In genomic region chr19:10449708-10450107, GRCm38 (mm10) we compare ENCODE assay signal across 8 mouse cellular contexts. TPM values are rescaled to one million over a fixed set of nuclear protein-coding genes. Genes with fewer than 3 reads are reported as not detected.
DNase-seq lines count a peak whose midpoint lies in the region; ATAC-seq and TF ChIP-seq lines count a peak whose summit lies in the region.

No protein-coding gene starts in this region.

- H3K27me3 ChIP-seq in thymus, adult 2 months (ENCODE audit: control insufficient read depth, insufficient read depth, low read length), result no peaks in the 10 kb centered on the region
- H3K27me3 ChIP-seq in midbrain, postnatal 0 days (ENCODE audit: insufficient read depth, low read length), result peaks cover 2% of the 10 kb centered on the region; the same call in 1 of the 2 replicates
- 0 out of 2 replicates have a peak, but pooled peaks cover under 1% of the 10 kb centered on the region for H3K27me3 ChIP-seq in stomach, embryonic 14.5 days (ENCODE audit: control insufficient read depth, insufficient read depth, low read length)

- H3K27ac ChIP-seq in thymus, adult 2 months (ENCODE audit: control insufficient read depth, insufficient read depth, low read length), result no peak overlapping the region
- H3K27ac ChIP-seq in midbrain, postnatal 0 days (ENCODE audit: low read depth, low read length), result no peak overlapping the region
- H3K27ac ChIP-seq in stomach, embryonic 14.5 days (ENCODE audit: low read length), result no peak overlapping the region

- DNase-seq in thymus, adult 2 months, result peak; percentile 55
- DNase-seq in thymus, adult 18-20 months, result no peak
- peak; percentile 85 to 87 for DNase-seq in cerebellum, postnatal 14 days
- DNase-seq in frontal cortex, postnatal 36 days (ENCODE audit: low spot score in 2 of 2), result peak; percentile 75 to 89
- DNase-seq in kidney, adult 18-20 months, result peak; percentile 74
- DNase-seq in left cerebral cortex, postnatal 4 days, result peak; percentile 74
- DNase-seq in midbrain, postnatal 0 days (ENCODE audit: low spot score), result peak; percentile 90

- no peaks in the 10 kb centered on the region for H3K4me1 ChIP-seq in thymus, adult 2 months (replicated peaks; ENCODE audit: control insufficient read depth, insufficient read depth, low read length)
- H3K4me1 ChIP-seq in midbrain, postnatal 0 days (ENCODE audit: insufficient read depth, low read length), result no peaks in the 10 kb centered on the region
- H3K4me1 ChIP-seq in stomach, embryonic 14.5 days (ENCODE audit: control insufficient read depth, insufficient read depth, low read length), result 0 out of 2 replicates have a peak, but pooled peaks cover 4% of the 10 kb centered on the region

- H3K9ac ChIP-seq in midbrain, postnatal 0 days (replicated peaks; ENCODE audit: low read length, poor library complexity, severe bottlenecking), result no peak overlapping the region
- no peak overlapping the region for H3K9ac ChIP-seq in stomach, embryonic 14.5 days (replicated peaks; ENCODE audit: low read depth, low read length)

- H3K9me3 ChIP-seq in midbrain, postnatal 0 days (ENCODE audit: low read length), result no peaks in the 10 kb centered on the region
- H3K9me3 ChIP-seq in stomach, embryonic 14.5 days (ENCODE audit: control insufficient read depth, low read depth, low read length), result no peaks in the 10 kb centered on the region

- peak; percentile 39 for ATAC-seq in midbrain, postnatal 0 days (ENCODE audit: low FRiP score)
- ATAC-seq in stomach, embryonic 14.5 days (ENCODE audit: insufficient number of reproducible peaks, insufficient read depth, low FRiP score, low read depth), result peak; percentile 64; the same call in 1 of the 2 replicates

- no peak for TF ChIP-seq POLR2A in thymus, adult 2 months (IDR thresholded peaks at IDR 0.05; ENCODE audit: control insufficient read depth, extremely low read depth, insufficient read depth, low read length, poor library complexity)

- H3K36me3 ChIP-seq in thymus, adult 2 months (ENCODE audit: control insufficient read depth, insufficient read depth, low read length), result no peaks in the 10 kb centered on the region
- peaks cover 28% of the 10 kb centered on the region for H3K36me3 ChIP-seq in midbrain, postnatal 0 days (ENCODE audit: insufficient read depth, low read length)
- H3K36me3 ChIP-seq in stomach, embryonic 14.5 days (ENCODE audit: control insufficient read depth, insufficient read depth, low read length), result no peaks in the 10 kb centered on the region

- H3K4me3 ChIP-seq in thymus, adult 2 months (ENCODE audit: control insufficient read depth, insufficient read depth, low read length), result no peak overlapping the region
- no peak overlapping the region for H3K4me3 ChIP-seq in midbrain, postnatal 0 days (ENCODE audit: low read depth, low read length)
- no peak overlapping the region for H3K4me3 ChIP-seq in stomach, embryonic 14.5 days (ENCODE audit: low read depth, low read length)

- TF ChIP-seq CTCF in thymus, adult 2 months (IDR thresholded peaks at IDR 0.05; ENCODE audit: borderline replicate concordance, control insufficient read depth, extremely low read depth, insufficient read depth, low read length, poor library complexity), result no peak
- peak; percentile 97 for TF ChIP-seq CTCF in midbrain, postnatal 0 days (IDR thresholded peaks at IDR 0.05)

- no peak overlapping the region for H3K4me2 ChIP-seq in midbrain, postnatal 0 days (ENCODE audit: low read depth, low read length, poor library complexity, severe bottlenecking)
- no peak overlapping the region for H3K4me2 ChIP-seq in stomach, embryonic 14.5 days (replicated peaks; ENCODE audit: low read depth, low read length)

- intact Hi-C loops in left cerebral cortex, postnatal 4 days (cut with DNase I), result loop anchor here (2.0 kb wide), 1 partner anchor 37 kb away; no protein-coding TSS in a partner anchor

- WGBS in thymus, adult 2 months, result 22% methylated on average over 3 of the region's 3 CpGs
- WGBS in midbrain, postnatal 0 days, result 2% methylated on average over 3 of the region's 3 CpGs
- WGBS in stomach, embryonic 14.5 days, result 2% methylated on average over 3 of the region's 3 CpGs

RNA-seq across cellular contexts. Expression of gene Lrrc10b, which starts 7.6 kb away (rescaled TPM):
- 0.42 and 0.59 TPM in 2 replicates for polyA plus RNA-seq in thymus, adult 2 months (2012; rRNA removed)
- total RNA-seq in left cerebral cortex, postnatal 4 days (2021), result 1 to 10 TPM; 3.7 to 5.0 TPM
- 6.2 and 8.7 TPM in 2 replicates for total RNA-seq in midbrain, postnatal 0 days (2014; rRNA removed)
- 2.2 and 2.3 TPM in 2 replicates for polyA plus RNA-seq in midbrain, postnatal 0 days (2015; fragmentation: Nextera tagmentation; extraction: Ambion mirVana)
- 0.42 and 0.66 TPM in 2 replicates for polyA plus RNA-seq in stomach, embryonic 14.5 days (2014; fragmentation: Nextera tagmentation; extraction: Ambion mirVana)

RNA-seq across cellular contexts. Expression of gene Ppp1r32, which starts 33.0 kb away (rescaled TPM):
- polyA plus RNA-seq in thymus, adult 2 months (2012; rRNA removed), result 2.0 and 2.1 TPM in 2 replicates
- total RNA-seq in left cerebral cortex, postnatal 4 days (2021), result 1 to 10 TPM in 1 of 2 experiments, under 1 TPM in 1; 0.87 to 1.9 TPM
- total RNA-seq in midbrain, postnatal 0 days (2014; rRNA removed), result 4.9 and 7.8 TPM in 2 replicates
- 5.0 and 5.3 TPM in 2 replicates for polyA plus RNA-seq in midbrain, postnatal 0 days (2015; fragmentation: Nextera tagmentation; extraction: Ambion mirVana)
- polyA plus RNA-seq in stomach, embryonic 14.5 days (2014; fragmentation: Nextera tagmentation; extraction: Ambion mirVana), result 0.17 TPM in 1 of 2 replicates, not detected in the other

Comparison
In these comparisons a context has a peak if more than half of its experiments do, and no peak if none do; other contexts are left out.
1. DNase-seq: peak in thymus, adult 2 months (single experiment), cerebellum, postnatal 14 days (2 of 2), frontal cortex, postnatal 36 days (2 of 2), kidney, adult 18-20 months (single experiment), left cerebral cortex, postnatal 4 days (single experiment) and midbrain, postnatal 0 days (single experiment); none in thymus, adult 18-20 months (0 of 2).